Mouse (Mus musculus): Measurements from ENCODE around the gene Tbc1d22b.

DNA sequence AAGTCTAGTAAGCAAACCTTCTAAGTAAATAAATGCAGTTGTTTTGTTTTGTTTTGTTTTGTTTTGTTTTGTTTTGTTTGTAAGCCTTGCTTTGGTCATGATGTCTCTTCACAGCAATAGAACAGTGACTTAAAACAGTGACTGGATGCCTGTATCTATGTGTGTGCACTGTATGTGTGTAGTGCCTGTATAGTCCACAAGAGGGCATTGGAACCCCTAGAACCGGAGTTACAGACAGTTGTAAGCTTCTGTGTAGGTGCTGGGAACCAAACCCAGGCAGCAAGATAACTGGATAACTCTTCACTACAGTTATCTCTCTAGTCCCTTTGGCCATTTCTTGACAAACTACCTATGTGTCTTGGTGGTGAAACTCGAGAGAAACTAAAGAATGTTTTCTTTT lies 24.0 kb upstream of the Tbc1d22b start:
- TF ChIP-seq CTCF (IDR thresholded peaks at IDR 0.05; ENCODE audit: extremely low read depth, insufficient read depth, low read length) (no peak), POLR2A (IDR thresholded peaks at IDR 0.05; ENCODE audit: extremely low read depth, insufficient read depth, low read length) (no peak)

Measured in cortical plate, adult 2 months (tissue).